Mouse (Mus musculus): ENCODE measurements around the gene Cenpt.
"Not testable (repeated sequence)": the region's sequence is repeated elsewhere in the genome, so short reads cannot be mapped to it uniquely, and the experiment has no call there.

The Cenpt gene

DNA sequence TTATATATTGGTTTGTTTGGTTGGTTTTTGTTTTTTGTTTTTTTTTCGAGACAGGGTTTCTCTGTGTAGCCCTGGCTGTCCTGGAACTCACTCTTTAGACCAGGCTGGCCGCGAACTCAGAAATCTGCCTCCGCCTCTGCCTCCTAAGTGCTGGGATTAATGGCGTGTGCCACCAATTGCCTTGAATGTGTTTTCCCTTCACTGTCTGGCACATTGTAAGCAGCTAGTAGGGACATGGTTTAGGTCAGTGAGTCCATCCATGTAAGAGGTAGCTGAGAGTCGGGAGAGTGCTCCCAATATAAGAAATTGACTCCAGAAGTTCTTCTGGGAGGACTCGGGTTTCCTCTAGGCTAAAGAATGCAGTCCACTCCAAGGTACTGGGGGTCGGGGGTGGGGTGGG lies 1.2 kb upstream of the Cenpt start:
- no peak for DNase-seq (ENCODE audit: low spot score in 2 of 2)

- DNase-seq (ENCODE audit: low spot score in 2 of 2), result peak in 1 of 2 experiments; percentile 18
Observed at GRCm38 (mm10) chr8:105852146-105852729, 840 bp downstream of the Cenpt start.

DNA sequence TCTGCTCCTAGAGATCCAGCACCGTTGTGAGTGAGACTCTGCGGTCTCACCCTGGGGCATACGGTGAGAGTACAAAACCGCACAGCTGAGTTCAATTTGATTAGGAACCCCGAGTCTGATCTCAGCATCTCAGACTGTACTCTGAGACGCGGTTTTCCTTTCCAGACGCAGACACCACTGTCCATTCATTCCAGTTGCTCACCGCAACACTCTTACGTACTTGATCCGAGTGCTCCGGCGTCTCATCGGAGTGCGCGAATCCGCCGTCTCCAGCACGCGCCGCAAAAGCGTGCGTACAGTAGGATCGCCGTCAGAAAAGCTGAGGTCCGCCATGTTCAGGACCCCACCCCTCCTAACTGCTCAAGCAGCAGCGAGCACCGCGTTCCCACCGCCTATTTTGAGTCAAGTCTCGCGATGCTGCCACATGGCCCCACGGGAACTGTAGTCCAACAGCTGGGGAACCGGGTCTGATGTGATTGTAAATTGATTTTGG lies 1.4 kb downstream of the Cenpt start:
- peak; percentile 74 to 85 for DNase-seq (ENCODE audit: low spot score in 2 of 2)

GRCm38 (mm10) chr8:105850611-105851010 lies 2.5 kb downstream of the Cenpt start:
- no peak for DNase-seq (ENCODE audit: low spot score in 2 of 2)

DNA sequence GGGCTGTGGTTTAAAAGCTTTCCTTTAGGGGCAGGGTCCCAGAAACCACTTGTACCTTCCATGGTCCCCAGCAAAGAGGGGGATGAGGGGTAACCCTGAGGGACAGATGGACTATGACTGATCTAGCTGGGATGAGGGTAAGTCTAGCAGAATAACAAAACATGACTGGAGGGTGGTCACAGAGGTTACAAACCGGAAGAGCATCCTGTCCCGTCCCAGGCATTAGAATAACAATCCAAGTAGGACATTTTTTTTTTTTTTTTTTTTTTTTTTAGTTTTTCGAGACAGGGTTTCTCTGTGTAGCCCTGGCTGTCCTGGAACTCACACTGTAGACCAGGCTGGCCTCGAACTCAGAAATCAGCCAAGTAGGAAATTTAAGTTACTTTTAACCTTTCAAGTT lies 3.1 kb downstream of the Cenpt start:
- DNase-seq (ENCODE audit: low spot score in 2 of 2), result no peak

DNA sequence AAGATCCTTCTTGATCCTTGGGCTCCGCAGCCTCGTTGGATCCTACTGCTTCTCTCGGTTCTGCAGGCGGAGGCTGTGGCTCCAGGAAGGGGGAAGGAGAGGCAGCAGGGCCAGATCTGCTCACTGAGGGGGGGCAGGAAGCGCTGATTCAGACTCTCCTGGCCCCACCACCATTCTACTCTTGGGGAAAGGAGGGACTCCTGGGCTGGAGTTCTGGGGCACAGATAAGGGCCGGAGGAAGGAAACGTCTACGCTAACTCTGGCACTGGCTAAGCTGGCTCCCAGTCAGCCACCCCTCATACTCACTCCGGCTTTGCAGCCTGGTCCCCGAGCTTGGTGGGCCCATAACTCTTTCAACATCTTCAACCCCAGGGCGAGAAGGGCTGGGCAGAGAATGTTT lies 6.4 kb downstream of the Cenpt start:
- no peak for DNase-seq (ENCODE audit: low spot score in 2 of 2)

DNA sequence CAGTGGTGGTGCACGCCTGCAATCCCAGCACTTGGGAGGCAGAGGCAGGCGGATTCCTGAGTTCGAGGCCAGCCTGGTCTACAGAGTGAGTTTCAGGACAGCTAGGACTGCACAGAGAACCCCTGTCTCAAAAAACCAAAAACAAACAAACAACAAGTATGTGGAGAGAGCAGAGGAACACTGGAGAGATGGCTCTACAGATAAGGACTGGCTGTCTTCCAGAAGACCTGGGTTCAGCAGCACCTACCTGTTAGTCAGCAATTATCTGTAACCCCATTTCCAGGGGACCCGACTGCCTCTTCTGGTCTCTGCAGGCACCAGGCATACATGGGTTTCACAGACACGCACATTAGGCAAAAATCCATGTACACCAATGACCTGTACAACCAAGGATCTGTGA lies 13.9 kb downstream of the Cenpt start:
- DNase-seq (ENCODE audit: low spot score in 2 of 2), result no peak

- DNase-seq (ENCODE audit: low spot score in 2 of 2), result no peak
Observed at GRCm38 (mm10) chr8:105836991-105837390, 16.1 kb downstream of the Cenpt start.

DNA sequence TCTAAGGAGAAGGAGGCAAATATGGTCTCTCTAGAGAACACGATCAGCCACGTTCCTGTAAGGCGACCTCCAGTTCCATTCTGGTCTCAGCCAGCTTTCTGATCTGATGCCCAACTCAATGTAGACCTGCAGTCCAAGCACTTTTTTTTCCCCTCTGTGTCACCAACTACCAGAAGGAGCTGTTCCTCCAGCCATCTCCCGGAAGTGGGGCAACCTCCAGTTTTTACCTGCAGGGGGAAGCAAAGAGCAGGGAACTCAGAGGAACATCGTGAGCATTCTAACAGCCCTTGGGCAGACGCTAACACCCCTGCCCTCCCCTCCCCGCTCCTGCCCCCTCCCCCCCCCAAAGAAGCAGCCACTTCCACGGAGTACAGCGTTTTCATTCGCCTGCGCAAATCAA lies 17.8 kb downstream of the Cenpt start:
- DNase-seq (ENCODE audit: low spot score in 2 of 2), result peak; percentile 50 to 60

GRCm38 (mm10) chr8:105833740-105834139 lies 19.3 kb downstream of the Cenpt start:
- DNase-seq (ENCODE audit: low spot score in 2 of 2), result not testable (repeated sequence)

GRCm38 (mm10) chr8:105826861-105827848 lies 25.9 kb downstream of the Cenpt start, which contains the start of the genes Ranbp10 and Tsnaxip1:
Ranbp10 (minus strand) TSS chr8:105827350.
Tsnaxip1 (plus strand) TSS chr8:105827731.
- peak; percentile 92 to 94 for DNase-seq (ENCODE audit: low spot score in 2 of 2)

DNA sequence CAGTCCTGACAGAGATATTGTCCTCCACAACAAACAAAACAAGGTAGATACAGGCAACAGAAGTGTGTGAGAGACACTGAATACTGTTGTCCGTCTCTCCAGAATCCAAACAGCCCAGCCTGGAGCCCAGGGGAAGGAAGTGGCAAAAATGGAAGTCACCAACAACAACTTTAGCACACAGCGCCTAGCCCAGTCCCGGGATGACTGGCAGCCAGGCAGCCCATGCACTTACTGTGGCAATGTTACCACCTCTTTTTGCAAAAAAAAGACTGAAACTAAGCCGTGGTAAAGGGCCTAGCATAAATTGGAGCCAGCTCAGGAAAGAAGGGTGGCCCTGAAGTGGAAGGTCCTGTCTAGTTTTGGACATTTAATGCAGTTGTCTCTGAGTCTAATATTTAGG lies 26.7 kb downstream of the Cenpt start:
- DNase-seq (ENCODE audit: low spot score in 2 of 2), result no peak

GRCm38 (mm10) chr8:105825506-105825905 lies 27.6 kb downstream of the Cenpt start:
- no peak for DNase-seq (ENCODE audit: low spot score in 2 of 2)

DNA sequence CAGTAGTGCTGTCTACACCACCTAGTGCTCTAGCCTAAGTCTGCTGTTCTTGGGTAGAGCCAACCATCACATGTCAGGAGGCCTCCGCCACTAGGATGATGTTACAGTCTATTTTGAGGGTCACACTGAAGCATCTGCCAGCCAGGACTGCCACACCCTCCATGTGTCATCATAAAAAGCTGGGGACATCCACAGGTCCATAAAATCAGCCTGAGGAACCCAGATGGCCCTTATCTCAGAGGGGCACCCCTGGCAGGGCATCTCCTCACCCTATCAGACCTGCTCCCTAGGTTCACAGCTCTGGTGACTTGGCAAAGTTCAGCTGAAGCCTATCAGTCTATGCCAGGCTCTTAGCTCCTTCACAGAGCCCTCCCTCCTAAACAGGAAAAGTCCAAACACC lies 32.2 kb downstream of the Cenpt start:
- DNase-seq (ENCODE audit: low spot score in 2 of 2), result no peak

DNA sequence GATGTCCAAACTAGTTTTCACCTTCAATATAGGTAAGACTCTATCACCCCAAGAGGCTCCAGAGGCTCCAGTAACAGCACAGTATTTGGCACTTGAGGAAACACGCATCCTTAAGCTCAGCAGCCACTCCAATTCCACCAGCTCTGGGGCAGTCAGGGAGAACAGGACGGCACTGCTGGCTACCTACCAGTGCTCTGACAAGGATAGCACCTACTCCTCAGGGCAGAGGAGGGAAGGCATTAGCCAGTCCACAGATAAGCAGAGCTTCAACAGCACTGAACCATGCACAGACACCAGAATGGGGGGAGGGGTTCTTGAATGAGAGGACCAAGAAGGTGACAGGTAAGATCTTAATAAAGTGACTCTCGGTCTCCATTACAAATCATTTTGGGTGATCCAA lies 33.4 kb downstream of the Cenpt start:
- no peak for DNase-seq (ENCODE audit: low spot score in 2 of 2)

DNA sequence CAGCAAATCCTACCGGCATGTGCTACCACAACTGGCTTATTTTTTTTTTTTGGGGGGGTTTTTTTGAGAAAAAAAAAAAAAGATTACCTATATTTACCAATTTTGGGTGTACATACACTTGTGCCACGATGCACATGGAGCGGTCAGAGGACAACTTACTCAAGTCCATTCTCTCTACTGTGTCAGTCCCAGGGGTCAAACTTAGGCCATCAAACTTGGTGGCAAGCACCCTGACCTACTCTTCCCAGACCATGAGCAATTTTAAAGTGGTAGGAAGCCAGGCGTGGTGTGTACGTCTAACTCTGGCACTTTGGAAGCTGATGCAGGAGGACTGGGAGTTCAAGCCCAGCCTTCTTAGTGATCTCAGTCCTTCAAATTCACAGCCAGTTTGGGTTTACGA lies 39.8 kb downstream of the Cenpt start:
- no peak for DNase-seq (ENCODE audit: low spot score in 2 of 2)

- DNase-seq (ENCODE audit: low spot score in 2 of 2), result no peak
Observed at GRCm38 (mm10) chr8:105812511-105812910, 40.6 kb downstream of the Cenpt start.

- DNase-seq (ENCODE audit: low spot score in 2 of 2), result no peak
Observed at GRCm38 (mm10) chr8:105811543-105811942, 41.5 kb downstream of the Cenpt start.

- no peak for DNase-seq (ENCODE audit: low spot score in 2 of 2)
Observed at GRCm38 (mm10) chr8:105811061-105811460, 42.0 kb downstream of the Cenpt start.

- no peak for DNase-seq (ENCODE audit: low spot score in 2 of 2)
Observed at GRCm38 (mm10) chr8:105810245-105810786, 42.8 kb downstream of the Cenpt start.

- DNase-seq (ENCODE audit: low spot score in 2 of 2), result no peak
Observed at GRCm38 (mm10) chr8:105808480-105808879, 44.6 kb downstream of the Cenpt start.

GRCm38 (mm10) chr8:105807766-105808165 lies 45.3 kb downstream of the Cenpt start:
- DNase-seq (ENCODE audit: low spot score in 2 of 2), result no peak
